Mouse (Mus musculus) Patski (cell line): ENCODE measurements at regions not wholly inside any gene's neighbourhood (a gene's known extent, or its start where the extent isn't known, plus 50 kb on each side); places are given as distances from the start of the nearest gene placed in this dataset.

Experiments
- ATAC-seq: fragments of 100-300 bp; one replicate; pipeline ENCODE4 v1.8.0; 2021
- CTCF ChIA-PET: fragments of 350-600 bp; sonication (Branson Sonifier 250); formaldehyde crosslinking; loops from one replicate; lab custom pipeline; 2022; ENCODE audit warnings: inconsistent platforms; lab: Charles Lee
- POLR2A ChIA-PET: fragments of 350-600 bp; sonication (Branson Sonifier 250); formaldehyde crosslinking; loops from one replicate; lab custom pipeline; 2022; ENCODE audit warnings: antibody characterized with exemption, inconsistent platforms; lab: Charles Lee
- DNase-seq: peaks from one replicate; pipeline ENCODE4 v3.0.0-alpha.2; 2011; ENCODE audit warnings: low read depth, low spot score
- H3K27me3 ChIP-seq: fragments of 371-371 bp; one replicate; pipeline ENCODE4 v1.5.1; 2021
- CTCF ChIP-seq: fragments of 100-300 bp; IDR thresholded peaks from one replicate; pipeline ENCODE4 v1.5.1; 2021
- in situ Hi-C: fragments of 300-500 bp; cut with MboI; formaldehyde crosslinking; loops from 3 replicates; pipeline ENCODE4 v1.11.1; 2018; ENCODE audit warnings: low pct_unique_long_range_greater_than_20kb, mixed read lengths

- no peak for TF ChIP-seq CTCF
- in situ Hi-C loops, result no loop called here
- ATAC-seq, result no peak
- DNase-seq, result no peak
- no peaks in the 10 kb centered on the region for H3K27me3 ChIP-seq
- CTCF ChIA-PET, result no interaction called here
- POLR2A ChIA-PET, result no interaction called here
Observed at GRCm38 (mm10) chr13:40652916-40653315, 85.3 kb downstream of the Tfap2a start.

- no peak for TF ChIP-seq CTCF
- DNase-seq, result peak; percentile 64
- no peaks in the 10 kb centered on the region for H3K27me3 ChIP-seq
- ChIA-PET CTCF (no interaction called here), POLR2A (no interaction called here)
- in situ Hi-C loops, result no loop called here
- peak; percentile 67 for ATAC-seq
Observed at GRCm38 (mm10) chr13:40651056-40651455, 87.1 kb downstream of the Tfap2a start.

GRCm38 (mm10) chr13:40650036-40650709, 88.0 kb downstream of the Tfap2a start:
- ATAC-seq, result no peak

GRCm38 (mm10) chr13:40649096-40650035, 88.8 kb downstream of the Tfap2a start:
- ChIA-PET POLR2A (interaction anchor here (0.5 kb wide), 1 partner anchor 76 kb away, joined by 3 read pairs; no protein-coding TSS in a partner anchor), CTCF (interaction anchor here (1.3 kb wide), 1 partner anchor 50 kb away, joined by 3 read pairs; no protein-coding TSS in a partner anchor)
- in situ Hi-C loops, result no loop called here
- ATAC-seq (no peak), DNase-seq (no peak)
- no peaks in the 10 kb centered on the region for H3K27me3 ChIP-seq
- TF ChIP-seq CTCF, result no peak

More at GRCm38 (mm10) chr13:40650036-40650709, 88.0 kb downstream of the Tfap2a start:
- peak; percentile 44 for TF ChIP-seq CTCF
- POLR2A ChIA-PET, result interaction anchor here (0.5 kb wide), 1 partner anchor 75 kb away, joined by 3 read pairs; no protein-coding TSS in a partner anchor
- CTCF ChIA-PET, result interaction anchor here (1.3 kb wide), 1 partner anchor 51 kb away, joined by 3 read pairs; no protein-coding TSS in a partner anchor
- no peak for DNase-seq
- in situ Hi-C loops, result no loop called here
- H3K27me3 ChIP-seq, result no peaks in the 10 kb centered on the region

- ATAC-seq (no peak), DNase-seq (no peak)
- in situ Hi-C loops, result no loop called here
- ChIA-PET POLR2A (no interaction called here), CTCF (no interaction called here)
- no peaks in the 10 kb centered on the region for H3K27me3 ChIP-seq
- no peak for TF ChIP-seq CTCF
Observed at GRCm38 (mm10) chr13:40646131-40646530, 92.0 kb downstream of the Tfap2a start.

- ChIA-PET CTCF (no interaction called here), POLR2A (interaction anchor here (0.6 to 0.7 kb wide), 2 partner anchors 39 to 240 kb away, joined by 3 to 4 read pairs; no protein-coding TSS in a partner anchor)
- in situ Hi-C loops, result no loop called here
- ATAC-seq (no peak), DNase-seq (no peak)
- no peaks in the 10 kb centered on the region for H3K27me3 ChIP-seq
- no peak for TF ChIP-seq CTCF
Observed at GRCm38 (mm10) chr13:40645646-40646045, 92.5 kb downstream of the Tfap2a start.

GRCm38 (mm10) chr13:40642931-40643330, 95.2 kb downstream of the Tfap2a start:
- ChIA-PET POLR2A (no interaction called here), CTCF (no interaction called here)
- DNase-seq (no peak), ATAC-seq (no peak)
- in situ Hi-C loops, result no loop called here
- TF ChIP-seq CTCF, result no peak
- no peaks in the 10 kb centered on the region for H3K27me3 ChIP-seq

GRCm38 (mm10) chr13:40637269-40637668, 100.9 kb downstream of the Tfap2a start:
- no peak for ATAC-seq
- no peak for TF ChIP-seq CTCF
- ChIA-PET POLR2A (no interaction called here), CTCF (interaction anchor here (1.2 kb wide), 1 partner anchor 24 kb away, joined by 3 read pairs; no protein-coding TSS in a partner anchor)
- no peaks in the 10 kb centered on the region for H3K27me3 ChIP-seq
- in situ Hi-C loops, result no loop called here
- DNase-seq, result no peak

- in situ Hi-C loops, result no loop called here
- no peak for DNase-seq
- POLR2A ChIA-PET, result no interaction called here
- H3K27me3 ChIP-seq, result no peaks in the 10 kb centered on the region
- no peak for TF ChIP-seq CTCF
- CTCF ChIA-PET, result no interaction called here
- ATAC-seq, result no peak
Observed at GRCm38 (mm10) chr13:40617881-40618280, 120.3 kb downstream of the Tfap2a start.

GRCm38 (mm10) chr13:40608526-40608925, 129.7 kb downstream of the Tfap2a start:
- no peak for TF ChIP-seq CTCF
- no peak for DNase-seq
- in situ Hi-C loops, result no loop called here
- no peaks in the 10 kb centered on the region for H3K27me3 ChIP-seq
- POLR2A ChIA-PET, result no interaction called here
- CTCF ChIA-PET, result no interaction called here
- no peak for ATAC-seq
